Mouse (Mus musculus) intestine, postnatal 0 days (tissue): ENCODE measurements at regions not wholly inside any gene's neighbourhood (a gene's known extent, or its start where the extent isn't known, plus 50 kb on each side); places are given as distances from the start of the nearest gene placed in this dataset.

ENCODE experiments used
- ATAC-seq: fragments of 200-750 bp; cut with Nextera tagmentation; 2 replicates; pipeline ENCODE4 v1.8.0; 2017; ENCODE audit warnings: mild to moderate bottlenecking, moderate TSS enrichment, moderate library complexity
- H3K27ac ChIP-seq: fragments of 300-500 bp; sonication (generic); 2 replicates; pipeline ENCODE4 v1.5.1; 2014; ENCODE audit warnings: mild to moderate bottlenecking, low read depth, low read length, moderate library complexity
- H3K27me3 ChIP-seq: fragments of 300-500 bp; sonication (generic); replicated peaks from 2 replicates; pipeline ENCODE4 v1.6.1; 2014; ENCODE audit warnings: low read length, mixed read lengths; ENCODE audit not compliant: control insufficient read depth, insufficient read depth
- H3K36me3 ChIP-seq: fragments of 300-500 bp; sonication (generic); 2 replicates; pipeline ENCODE4 v1.6.1; 2014; ENCODE audit warnings: mild to moderate bottlenecking, moderate library complexity; ENCODE audit not compliant: control insufficient read depth, insufficient read depth
- H3K4me1 ChIP-seq: fragments of 300-500 bp; sonication (generic); replicated peaks from 2 replicates; pipeline ENCODE4 v1.6.1; 2014; ENCODE audit warnings: antibody characterized with exemption, low read length, mixed read lengths; ENCODE audit not compliant: control insufficient read depth, insufficient read depth
- H3K4me2 ChIP-seq: fragments of 300-500 bp; sonication (generic); replicated peaks from 2 replicates; pipeline ENCODE4 v1.6.1; 2014; ENCODE audit warnings: low read depth, mild to moderate bottlenecking, moderate library complexity
- H3K4me3 ChIP-seq: fragments of 300-500 bp; sonication (generic); 2 replicates; pipeline ENCODE4 v1.5.1; 2014; ENCODE audit warnings: low read depth, low read length
- H3K9ac ChIP-seq: fragments of 300-500 bp; sonication (generic); 2 replicates; pipeline ENCODE4 v1.6.1; 2014; ENCODE audit warnings: mild to moderate bottlenecking, low read depth, low read length
- H3K9me3 ChIP-seq: fragments of 300-500 bp; sonication (generic); 2 replicates; pipeline ENCODE4 v1.6.1; 2016; ENCODE audit warnings: mixed run types; ENCODE audit not compliant: control insufficient read depth
- CTCF ChIP-seq: sonication (generic); IDR thresholded peaks from 2 replicates; pipeline ENCODE4 v1.5.1; 2016; ENCODE audit warnings: low read depth, mild to moderate bottlenecking, control low read depth, antibody characterized with exemption, moderate library complexity
- WGBS: fragments of 180-500 bp; shearing (Covaris S2); extraction: QIAGEN DNeasy Blood & Tissue Kit; methylation state at CpG from one replicate; pipeline ENCODE4 v1.1.7; 2014; 5-methylcytosine and 5-hydroxymethylcytosine counted together

GRCm38 (mm10) chr1:169060627-169061026 lies 470.6 kb downstream of the Nuf2 start:
- Histone ChIP-seq H3K4me1 (no peaks in the 10 kb centered on the region), H3K27ac (no peak overlapping the region), H3K27me3 (no peaks in the 10 kb centered on the region), H3K36me3 (no peaks in the 10 kb centered on the region), H3K9ac (no peak overlapping the region), H3K9me3 (no peaks in the 10 kb centered on the region), H3K4me3 (no peak overlapping the region), H3K4me2 (no peak overlapping the region)
- 84% methylated on average over 6 of the region's 6 CpGs for WGBS
- TF ChIP-seq CTCF, result no peak
- no peak for ATAC-seq

- ATAC-seq, result no peak
- H3K9ac ChIP-seq, result no peak overlapping the region
- H3K4me2 ChIP-seq, result no peak overlapping the region
- no peaks in the 10 kb centered on the region for H3K36me3 ChIP-seq
- 81% methylated on average over 5 of the region's 5 CpGs for WGBS
- no peak overlapping the region for H3K4me3 ChIP-seq
- no peak overlapping the region for H3K27ac ChIP-seq
- H3K4me1 ChIP-seq, result no peaks in the 10 kb centered on the region
- no peaks in the 10 kb centered on the region for H3K9me3 ChIP-seq
- TF ChIP-seq CTCF, result no peak
- no peaks in the 10 kb centered on the region for H3K27me3 ChIP-seq
Measured at GRCm38 (mm10) chr1:169060145-169060544, 471.1 kb downstream of the Nuf2 start.

- H3K27me3 ChIP-seq, result no peaks in the 10 kb centered on the region
- 79% methylated on average over 8 of the region's 8 CpGs for WGBS
- no peak for ATAC-seq
- H3K9me3 ChIP-seq, result no peaks in the 10 kb centered on the region
- TF ChIP-seq CTCF, result no peak
- no peak overlapping the region for H3K9ac ChIP-seq
- no peak overlapping the region for H3K4me2 ChIP-seq
- H3K4me1 ChIP-seq, result 0 out of 2 replicates have a peak, but pooled peaks cover 2% of the 10 kb centered on the region
- no peak overlapping the region for H3K4me3 ChIP-seq
- H3K27ac ChIP-seq, result no peak overlapping the region
- H3K36me3 ChIP-seq, result no peaks in the 10 kb centered on the region
Measured at GRCm38 (mm10) chr1:169051863-169052257, 479.4 kb downstream of the Nuf2 start.

GRCm38 (mm10) chr1:169051085-169051862 lies 480.0 kb downstream of the Nuf2 start:
- ATAC-seq, result no peak

GRCm38 (mm10) chr1:169049846-169050245 lies 481.4 kb downstream of the Nuf2 start:
- no peaks in the 10 kb centered on the region for H3K9me3 ChIP-seq
- 0 out of 2 replicates have a peak, but pooled peaks cover 2% of the 10 kb centered on the region for H3K4me1 ChIP-seq
- no peak overlapping the region for H3K27ac ChIP-seq
- TF ChIP-seq CTCF, result no peak
- ATAC-seq, result no peak
- no peaks in the 10 kb centered on the region for H3K27me3 ChIP-seq
- no peak overlapping the region for H3K9ac ChIP-seq
- no peaks in the 10 kb centered on the region for H3K36me3 ChIP-seq
- WGBS, result 90% methylated on average over 2 of the region's 2 CpGs
- H3K4me3 ChIP-seq, result no peak overlapping the region
- H3K4me2 ChIP-seq, result no peak overlapping the region

More at GRCm38 (mm10) chr1:169051085-169051862, 480.0 kb downstream of the Nuf2 start:
- no peaks in the 10 kb centered on the region for H3K36me3 ChIP-seq
- no peak for TF ChIP-seq CTCF
- H3K4me1 ChIP-seq, result 0 out of 2 replicates have a peak, but pooled peaks cover 2% of the 10 kb centered on the region
- no peak overlapping the region for H3K27ac ChIP-seq
- H3K4me2 ChIP-seq, result no peak overlapping the region
- no peak overlapping the region for H3K4me3 ChIP-seq
- H3K27me3 ChIP-seq, result no peaks in the 10 kb centered on the region
- WGBS, result 35% methylated on average over 11 of the region's 11 CpGs
- no peaks in the 10 kb centered on the region for H3K9me3 ChIP-seq
- H3K9ac ChIP-seq, result no peak overlapping the region

GRCm38 (mm10) chr1:169046791-169047525 lies 484.3 kb downstream of the Nuf2 start:
- Histone ChIP-seq H3K27me3 (no peaks in the 10 kb centered on the region), H3K4me3 (no peak overlapping the region), H3K9ac (no peak overlapping the region), H3K4me1 (0 out of 2 replicates have a peak, but pooled peaks cover 2% of the 10 kb centered on the region), H3K36me3 (no peaks in the 10 kb centered on the region), H3K4me2 (no peak overlapping the region), H3K9me3 (no peaks in the 10 kb centered on the region), H3K27ac (no peak overlapping the region)
- WGBS, result 72% methylated on average over 4 of the region's 4 CpGs
- no peak for TF ChIP-seq CTCF
- no peak for ATAC-seq
